Mouse (Mus musculus) mouse embryonic stem cell (cell line): ENCODE results near the gene Selenon.

Experiments used
- in situ Hi-C, 2 experiments: fragments of 300-500 bp; cut with MboI; formaldehyde crosslinking; loops; 1 replicate in 1 of 2; 3 replicates in 1 of 2; pipeline ENCODE4 v1.14.3; 2019 to 2020; ENCODE audit warnings: low sequenced_read_pairs in 2 of 2, low pct_unique_long_range_greater_than_20kb in 1 of 2, mixed read lengths in 1 of 2; ENCODE audit not compliant: unreplicated experiment in 1 of 2

Selenon gene

DNA sequence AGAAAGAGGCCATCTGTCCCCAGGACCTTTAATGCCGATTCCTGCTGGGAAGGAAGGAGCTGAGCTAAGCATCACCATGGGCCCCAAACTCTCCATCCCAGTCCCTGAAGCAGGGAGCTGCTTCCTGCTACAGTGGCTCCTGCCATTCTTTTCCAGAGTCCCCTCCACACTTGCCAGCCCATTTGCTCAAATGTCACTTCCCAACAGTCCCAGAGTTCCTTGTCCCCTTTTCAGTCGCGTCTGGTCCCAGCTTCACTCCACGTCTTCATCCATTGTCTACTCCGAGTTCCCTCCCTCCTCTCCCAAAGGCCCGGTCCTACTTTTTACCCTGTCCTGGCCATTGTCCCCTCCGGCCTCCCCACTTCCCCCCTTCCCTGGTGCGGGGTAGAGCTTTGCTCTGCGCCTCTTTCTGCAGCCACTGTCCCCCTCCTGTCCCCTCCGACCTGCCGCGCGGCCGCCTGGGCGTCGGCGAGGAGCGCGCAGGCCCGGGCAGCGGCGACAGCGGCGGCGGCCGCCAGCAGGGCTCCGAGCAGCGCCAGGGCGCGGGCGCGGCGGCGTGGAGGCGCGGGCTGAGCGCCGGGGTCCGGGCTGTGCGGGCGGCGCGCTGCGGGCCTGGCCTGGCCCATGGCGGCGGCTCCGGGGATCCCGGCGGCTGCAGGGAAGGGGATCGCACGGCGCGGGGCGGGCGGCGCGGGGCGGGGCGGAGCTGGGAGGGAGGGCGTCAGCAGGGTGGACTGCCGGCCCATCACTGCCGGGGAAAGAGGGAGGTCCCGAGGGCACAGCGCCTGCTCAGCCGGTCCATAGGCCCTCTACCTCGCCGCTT is at the start of gene Selenon:
Gene Selenon, minus strand, starts transcription at position 673 of the 823 bp plus-strand sequence.
- in situ Hi-C loops = no loop called here

DNA sequence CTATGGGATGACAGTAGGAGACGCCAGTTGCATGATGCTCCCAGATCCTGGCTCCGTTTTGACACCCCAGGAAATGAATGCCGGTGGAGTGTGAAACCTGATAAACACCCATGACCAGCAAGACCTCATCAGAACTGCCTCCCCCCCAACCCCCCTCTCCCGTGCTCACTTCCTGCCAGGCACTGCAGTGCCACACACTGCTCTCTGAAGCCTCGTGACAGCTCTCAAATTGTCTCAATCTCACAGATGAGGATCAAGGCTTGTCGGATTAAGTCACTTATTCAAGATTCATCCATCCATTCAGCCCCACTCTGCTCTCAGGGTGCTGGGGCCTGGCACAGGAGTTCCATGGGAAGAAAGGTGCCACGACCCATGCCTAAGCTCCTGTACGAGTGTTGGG is 49.4 kb upstream of the Selenon start:
- in situ Hi-C loops = no loop called here

DNA sequence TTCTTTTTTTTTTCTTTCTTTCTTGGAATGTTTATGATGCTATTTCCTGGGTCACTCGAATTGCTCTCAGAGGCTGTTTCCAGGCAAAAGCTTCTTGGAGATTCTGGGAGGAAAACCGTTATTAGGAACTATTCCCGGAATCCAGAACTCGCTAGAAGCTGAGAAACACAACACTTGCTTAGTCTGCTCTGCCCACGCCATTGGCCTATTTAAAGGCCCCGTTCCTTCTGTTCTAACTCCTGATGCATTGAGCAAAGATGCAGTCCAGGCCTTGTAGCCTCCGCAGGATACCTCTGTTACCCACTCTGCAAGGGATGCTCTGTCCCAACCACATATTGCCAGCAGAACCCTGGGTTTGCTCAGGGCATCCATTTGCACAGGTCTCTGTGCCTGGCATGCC is 48.8 kb upstream of the Selenon start:
- in situ Hi-C loops = no loop called here

DNA sequence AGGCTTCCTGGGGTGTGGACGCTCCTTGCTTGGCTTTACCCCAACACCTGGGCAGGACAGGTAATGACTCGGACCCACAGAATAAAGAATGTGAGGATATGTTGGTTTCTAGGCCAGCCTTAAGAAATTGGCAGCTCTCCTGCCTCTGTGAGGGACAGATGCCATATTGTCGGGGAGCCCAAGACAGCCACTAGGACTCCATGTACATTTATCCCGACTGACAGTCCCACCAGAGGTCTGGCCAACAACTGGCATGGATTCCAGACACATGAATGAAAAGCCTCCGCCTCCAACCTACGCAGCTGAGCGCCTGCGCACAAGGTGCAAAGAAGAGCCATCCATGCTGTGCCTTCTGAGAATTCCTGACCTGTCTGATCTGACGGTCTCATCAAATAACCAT is 48.1 kb upstream of the Selenon start:
- in situ Hi-C loops = no loop called here

DNA sequence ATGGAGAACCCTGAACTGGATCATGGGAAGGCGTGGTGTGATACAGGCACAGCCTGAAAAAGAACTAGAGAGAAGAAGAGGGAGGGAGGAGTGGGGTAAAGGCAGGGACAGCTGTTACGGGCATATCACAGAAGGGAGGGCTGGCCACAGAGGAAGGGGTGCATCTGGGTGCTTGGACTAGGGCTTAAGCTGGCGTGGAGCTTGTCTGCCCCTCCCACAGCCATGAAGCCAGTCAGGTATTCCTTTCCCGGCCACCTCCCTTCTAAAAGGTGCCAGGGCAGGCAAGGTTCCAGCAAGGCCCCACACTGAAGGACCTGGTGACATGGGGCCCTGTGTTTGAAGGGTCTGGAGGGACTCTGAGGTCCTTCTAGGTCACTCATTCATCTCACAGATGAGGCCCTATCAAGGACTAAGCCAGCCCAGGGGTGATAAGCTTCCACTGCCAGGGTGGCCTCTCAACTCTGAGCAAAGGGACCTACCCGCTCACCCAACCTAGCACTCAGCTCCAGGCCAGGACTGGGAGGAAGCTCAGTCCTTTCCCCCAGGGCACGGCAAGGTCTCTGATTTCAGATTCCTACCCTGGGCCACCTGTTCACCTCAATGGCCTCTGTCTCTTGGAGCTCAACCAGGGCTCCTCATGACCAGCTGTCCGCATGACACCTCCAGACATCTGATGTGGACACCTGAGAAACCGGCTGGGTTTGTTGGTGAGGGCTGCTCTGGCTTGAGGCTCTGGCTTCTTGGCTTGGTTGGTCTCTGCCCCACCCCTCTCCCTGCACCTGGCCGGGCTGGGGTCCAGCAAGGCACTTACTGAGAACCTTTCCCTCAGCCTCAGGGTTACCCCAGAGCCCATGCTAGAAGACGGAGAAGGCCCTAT is 45.1 kb upstream of the Selenon start:
- in situ Hi-C loops = no loop called here

DNA sequence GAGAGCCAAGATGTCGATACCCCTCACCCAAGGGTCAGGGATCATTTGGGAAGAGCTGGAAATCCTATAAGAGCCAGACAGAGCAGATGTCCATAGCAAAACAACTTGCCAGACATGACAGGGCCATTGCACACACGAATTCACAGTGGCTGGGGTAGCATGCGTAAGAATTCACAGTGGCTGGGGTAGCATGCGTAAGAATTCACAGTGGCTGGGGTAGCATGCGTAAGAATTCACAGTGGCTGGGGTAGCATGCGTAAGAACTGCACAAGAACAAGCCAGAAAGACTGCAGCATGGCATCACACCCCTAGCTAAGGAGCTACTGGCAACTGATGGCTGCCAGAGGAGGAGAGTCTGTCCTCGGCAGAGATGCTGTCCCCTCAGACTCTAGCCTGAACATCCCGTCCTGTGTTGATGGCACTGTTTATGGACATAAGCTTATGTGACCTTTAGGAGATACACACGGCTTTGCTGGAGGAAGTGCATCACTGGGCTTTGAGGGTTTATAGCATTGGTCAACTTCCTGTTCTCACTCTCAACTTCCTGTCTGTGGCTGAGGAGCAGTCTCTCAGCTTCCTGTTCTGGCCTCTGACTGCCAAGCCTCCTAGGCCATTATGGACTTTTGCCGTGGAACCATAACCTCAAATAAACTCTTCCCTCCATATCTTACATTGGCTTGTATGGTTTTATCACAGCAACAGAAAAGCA is 42.9 kb upstream of the Selenon start:
- in situ Hi-C loops = no loop called here

DNA sequence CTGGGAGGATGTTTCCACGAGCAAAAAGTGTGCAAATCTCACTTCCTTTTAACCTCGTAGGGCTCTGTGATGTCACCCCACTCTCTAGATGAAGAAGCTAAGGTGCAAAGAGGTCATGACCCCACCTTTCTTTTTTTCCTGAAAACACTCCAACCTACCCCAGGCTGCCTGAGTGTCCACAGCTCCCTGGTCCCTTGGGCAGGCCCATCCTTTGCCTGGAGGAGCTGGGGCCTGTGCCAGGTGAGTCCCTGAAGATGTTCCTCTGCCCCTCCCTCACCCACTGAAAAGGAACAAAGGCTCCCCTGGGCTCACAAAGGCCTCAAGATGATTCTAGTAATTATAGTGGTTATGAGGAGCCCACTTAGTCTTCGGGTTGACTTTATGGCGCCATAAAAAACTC is 40.5 kb upstream of the Selenon start:
- in situ Hi-C loops = no loop called here

DNA sequence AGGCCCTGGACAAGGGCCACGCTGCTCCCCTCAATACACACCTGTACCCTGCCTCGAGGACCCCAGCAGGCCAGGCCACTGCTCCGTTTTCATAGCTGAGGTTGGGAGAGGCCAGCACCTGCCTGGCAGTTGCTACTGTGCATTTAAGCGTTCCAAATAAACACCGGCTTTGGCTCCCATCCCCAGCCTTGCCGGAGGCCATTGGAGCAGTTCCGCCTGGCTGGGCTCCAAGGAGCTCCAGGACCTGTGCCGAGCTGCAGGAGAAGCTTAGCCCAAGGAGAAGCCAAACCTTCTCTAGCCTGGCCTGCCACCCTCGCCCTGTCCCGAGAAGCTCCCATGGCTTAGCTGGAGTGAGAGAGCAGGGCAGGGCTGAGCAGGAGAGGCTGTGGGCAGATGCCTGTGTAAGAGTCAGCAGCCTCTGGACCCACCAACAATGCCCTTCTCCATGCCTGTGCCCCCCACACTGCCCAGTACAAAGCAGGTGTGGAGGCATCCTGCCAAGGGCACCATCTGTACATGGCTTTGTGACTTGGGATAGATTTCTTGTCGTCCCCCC is 39.6 kb upstream of the Selenon start:
- in situ Hi-C loops = no loop called here

DNA sequence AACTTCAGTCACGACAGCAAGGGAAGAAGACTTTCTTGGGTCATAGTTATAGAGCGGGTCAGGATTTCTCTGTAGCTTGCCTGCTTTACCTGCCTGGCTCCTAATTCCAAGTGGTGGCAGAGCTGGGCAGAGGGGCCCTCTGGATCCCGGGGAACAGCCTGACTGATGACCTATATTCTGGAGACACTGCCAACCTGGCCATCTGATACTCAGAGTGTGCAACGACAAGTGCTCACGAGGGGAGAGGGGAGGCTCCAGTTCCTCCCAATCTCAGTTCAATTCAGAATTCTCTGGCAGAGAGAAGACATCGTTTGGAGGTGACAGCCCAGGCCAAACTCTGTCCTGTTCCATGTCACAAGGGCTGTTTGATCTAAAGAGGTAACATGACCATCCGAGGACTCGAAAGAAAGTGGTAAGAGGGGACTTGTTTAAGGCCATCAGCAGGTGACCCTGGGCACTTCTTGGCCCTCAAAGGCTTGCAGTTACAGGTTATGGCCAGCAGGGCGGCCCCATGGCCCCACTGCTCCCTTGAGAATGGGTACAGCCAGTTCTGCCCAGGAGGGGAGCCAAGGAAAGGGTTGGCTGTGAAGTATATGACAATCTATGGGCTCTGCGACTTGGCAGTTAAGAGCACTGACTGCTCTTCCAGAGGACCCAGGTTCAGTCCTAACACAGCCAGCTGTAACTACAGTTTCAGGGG is 38.4 kb upstream of the Selenon start:
- in situ Hi-C loops = no loop called here

DNA sequence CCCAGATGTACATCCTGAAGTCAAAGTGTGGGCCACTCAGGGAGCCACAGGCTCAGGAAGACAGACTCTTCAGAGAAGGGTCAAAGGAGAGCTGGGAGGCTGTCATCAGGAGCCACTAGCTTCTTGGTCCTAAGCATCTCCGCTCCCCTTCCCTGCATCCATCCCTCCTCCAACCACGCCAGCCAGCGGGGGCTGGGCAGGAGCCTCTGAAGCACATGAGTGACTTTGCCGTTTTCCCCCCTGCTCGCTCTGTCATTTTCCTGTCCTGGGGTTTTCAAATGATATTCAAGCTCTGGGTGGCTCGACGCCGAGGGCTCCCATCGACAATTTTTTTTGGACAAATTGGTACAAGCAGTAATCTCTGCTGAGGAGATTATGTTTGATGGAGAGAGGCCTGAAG is 37.8 kb upstream of the Selenon start:
- in situ Hi-C loops = no loop called here

DNA sequence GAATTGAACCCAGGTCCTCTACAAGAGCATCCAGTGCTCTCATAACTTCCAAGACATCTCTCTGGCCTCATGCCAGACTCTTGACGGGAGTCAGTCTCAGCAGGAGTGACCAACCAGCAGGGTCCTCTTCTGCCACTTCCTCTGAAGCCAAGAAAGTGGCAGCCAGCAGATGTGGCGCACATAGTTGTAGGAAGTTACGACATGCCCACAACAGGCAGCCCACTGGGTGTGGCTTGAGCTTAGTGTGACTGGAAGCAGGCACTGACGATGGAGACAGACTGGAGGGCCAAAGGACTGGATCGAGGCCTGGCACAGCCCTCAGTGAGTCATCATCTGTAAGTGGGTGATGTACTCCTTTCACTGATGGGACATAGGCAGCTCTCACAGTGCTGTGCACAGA is 37.0 kb upstream of the Selenon start:
- in situ Hi-C loops = no loop called here

DNA sequence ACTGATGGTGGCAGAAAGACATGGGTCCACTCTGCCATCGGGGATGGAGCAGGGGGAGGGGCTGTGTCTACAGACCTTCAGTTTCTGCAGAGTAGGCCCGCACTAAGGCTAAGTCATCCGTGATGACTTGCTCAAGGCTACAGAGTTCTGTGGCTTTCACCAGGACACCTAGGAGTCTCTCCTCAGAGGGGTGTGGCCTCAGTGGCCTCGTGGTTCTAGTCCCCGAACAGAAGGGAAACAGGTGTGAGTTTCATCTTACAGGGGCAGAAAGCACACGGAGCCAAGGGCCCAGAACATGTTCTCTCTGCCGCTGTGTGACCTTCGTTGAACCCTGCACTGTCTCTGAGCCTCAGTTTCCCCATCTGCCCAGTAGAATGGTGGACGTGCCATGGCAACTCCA is 36.3 kb upstream of the Selenon start:
- in situ Hi-C loops = no loop called here

DNA sequence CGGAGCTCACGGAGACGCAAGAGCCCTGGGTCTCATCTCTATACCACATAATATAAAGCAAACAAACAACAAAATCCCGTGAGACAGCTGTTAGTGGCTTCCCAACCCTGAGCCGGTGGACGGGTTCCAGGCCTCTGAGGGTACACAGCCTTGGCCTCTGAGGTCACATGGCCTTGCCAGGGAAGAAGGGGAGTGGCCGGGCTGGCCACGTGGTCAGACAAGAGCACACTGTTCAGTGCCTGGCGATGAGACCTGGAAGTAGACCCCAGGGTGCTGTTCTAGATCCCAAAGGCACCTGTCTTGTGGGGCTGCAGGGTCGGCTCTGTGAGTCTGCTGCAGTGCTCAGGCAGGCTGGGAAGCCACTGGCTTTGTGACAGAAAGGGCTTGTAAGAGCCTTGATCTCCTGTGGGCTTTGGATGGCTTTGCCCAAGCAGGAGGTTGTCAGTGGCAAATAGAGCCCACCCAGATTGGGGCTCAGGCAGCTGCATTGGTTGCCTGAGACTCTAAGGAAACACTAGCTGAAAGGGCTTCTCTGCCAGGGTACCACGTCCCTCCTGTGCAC is 35.8 kb upstream of the Selenon start:
- in situ Hi-C loops = no loop called here

DNA sequence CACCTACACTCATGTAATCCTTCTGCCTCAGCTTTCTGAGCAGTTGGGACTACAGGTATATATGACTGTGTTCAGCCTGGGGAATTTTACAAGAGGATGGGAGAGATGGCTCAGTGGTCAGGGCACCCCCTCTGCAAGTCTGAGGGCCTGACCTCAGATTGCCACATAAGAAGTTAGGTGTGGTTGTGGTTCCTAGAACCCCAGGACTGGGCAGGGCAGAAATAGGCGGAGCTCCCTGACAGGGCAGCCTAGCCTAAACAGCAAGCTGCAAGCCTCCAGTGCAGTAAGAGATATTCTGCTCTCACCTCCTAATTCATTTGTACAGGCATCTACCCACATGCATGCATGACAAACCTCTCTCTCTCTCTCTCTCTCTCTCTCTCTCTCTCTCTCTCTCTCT is 34.7 kb upstream of the Selenon start:
- in situ Hi-C loops = no loop called here

DNA sequence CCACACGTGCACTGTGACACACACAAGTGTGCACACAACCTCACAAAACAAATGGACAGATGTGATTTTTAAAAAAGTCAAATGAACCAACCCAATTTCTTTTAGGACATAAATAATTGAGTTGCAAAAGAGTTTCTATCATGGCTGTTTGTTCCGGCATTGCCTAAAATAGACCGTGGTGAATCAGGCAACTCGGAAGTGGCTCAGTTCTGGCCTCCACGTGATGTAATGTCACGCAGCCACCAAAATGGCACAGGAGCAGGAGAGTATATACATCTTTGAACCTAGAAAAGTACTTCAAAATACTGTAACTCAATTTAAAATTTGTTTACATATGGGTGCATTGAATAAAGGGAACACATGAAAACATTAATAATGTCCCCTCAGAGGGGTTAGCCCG is 34.2 kb upstream of the Selenon start:
- in situ Hi-C loops = no loop called here

DNA sequence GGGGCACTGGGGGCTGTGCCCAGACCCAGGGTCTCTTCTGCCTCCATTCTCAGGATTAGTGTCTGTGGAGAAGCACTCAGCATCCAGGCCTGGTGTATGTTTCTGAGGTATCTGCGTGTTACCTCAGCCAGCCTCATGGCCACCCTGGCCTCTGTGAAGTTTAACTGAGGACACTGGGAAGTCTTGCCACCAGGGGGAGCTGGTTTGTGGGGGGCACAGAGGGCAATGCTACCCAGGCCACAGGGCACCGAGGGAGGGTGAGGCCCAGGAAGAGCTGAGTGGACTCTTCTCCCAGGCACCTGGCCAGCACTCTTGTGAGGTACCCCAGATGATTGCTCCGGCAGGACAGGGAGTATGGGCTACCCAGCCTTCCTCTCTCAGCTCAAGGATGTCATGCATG is 31.5 kb upstream of the Selenon start:
- in situ Hi-C loops = no loop called here

DNA sequence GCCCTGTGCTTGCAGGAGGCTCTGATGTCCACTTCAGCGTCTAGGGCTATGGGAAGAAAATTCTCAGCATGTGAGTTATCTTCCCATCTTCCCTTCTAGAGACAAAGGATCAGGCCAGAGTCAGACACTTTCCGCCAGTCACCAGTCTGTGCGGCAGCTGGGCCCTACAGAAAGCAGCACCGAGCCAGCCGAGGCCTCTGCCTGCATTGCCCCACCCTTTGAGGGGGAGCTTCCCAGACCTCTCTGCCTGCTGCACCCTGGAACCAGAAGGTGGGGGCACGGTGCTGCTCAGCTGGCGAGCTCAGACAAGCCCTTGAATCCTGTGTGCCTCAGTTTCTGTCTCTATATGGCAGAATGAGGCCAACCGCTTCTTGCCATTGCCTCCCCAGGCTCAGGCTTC is 29.4 kb upstream of the Selenon start:
- in situ Hi-C loops = no loop called here
